9 mouse cellular contexts compared by ENCODE assay signal in genomic region chr8:11477178-11477553, GRCm38 (mm10). TPM values are rescaled to one million over a fixed set of nuclear protein-coding genes. Genes with fewer than 3 reads are reported as not detected.
A peak's percentile ranks its signal among the peaks of the same experiment; 100 is the strongest.
DNase-seq lines count a peak whose midpoint lies in the region; ATAC-seq and TF ChIP-seq lines count a peak whose summit lies in the region.
"Had no signal": no experiment of that assay in that cellular context is flagged by ENCODE, and none has a peak within 500 bp of the region (broad histone marks: within the 10 kb centered on the region; RNA-seq: fewer than 3 reads in every experiment).

No protein-coding gene starts in this region.

- peak overlapping the region; percentile 77 for H3K27ac ChIP-seq in heart, embryonic 11.5 days (ENCODE audit: low read depth, low read length)
- no peak overlapping the region for H3K27ac ChIP-seq in hindbrain, embryonic 11.5 days (ENCODE audit: low read depth, low read length)

- no peaks in the 10 kb centered on the region for H3K36me3 ChIP-seq in heart, embryonic 11.5 days (ENCODE audit: control insufficient read depth, insufficient read depth, low read length)
- no peaks in the 10 kb centered on the region for H3K36me3 ChIP-seq in E14TG2a.4 (ENCODE audit: insufficient read depth, low read length)
- no peaks in the 10 kb centered on the region for H3K36me3 ChIP-seq in hindbrain, embryonic 11.5 days (ENCODE audit: control insufficient read depth, insufficient read depth, low read length)
- H3K36me3 ChIP-seq in megakaryocyte, embryonic 14.5 days (replicated peaks; ENCODE audit: low read length), result no peaks in the 10 kb centered on the region

- ATAC-seq in heart, embryonic 11.5 days (replicated peaks; ENCODE audit: insufficient number of reproducible peaks, low FRiP score, low TSS enrichment), result no peak
- no peak for ATAC-seq in hindbrain, embryonic 11.5 days (ENCODE audit: low FRiP score)

- H3K9ac ChIP-seq in heart, embryonic 11.5 days (ENCODE audit: low read depth, low read length), result peak overlapping the region; percentile 77
- no peak overlapping the region for H3K9ac ChIP-seq in hindbrain, embryonic 11.5 days (ENCODE audit: low read depth, low read length)

- H3K9me3 ChIP-seq in heart, embryonic 11.5 days (replicated peaks; ENCODE audit: control insufficient read depth, low read length), result no peaks in the 10 kb centered on the region
- no peaks in the 10 kb centered on the region for H3K9me3 ChIP-seq in E14TG2a.4 (ENCODE audit: low read length)
- no peaks in the 10 kb centered on the region for H3K9me3 ChIP-seq in hindbrain, embryonic 11.5 days (ENCODE audit: control insufficient read depth, low read length)
- no peaks in the 10 kb centered on the region for H3K9me3 ChIP-seq in megakaryocyte, embryonic 14.5 days

- DNase-seq in heart, postnatal 25 days (ENCODE audit: low spot score), result no peak
- no peak for DNase-seq in hindbrain, embryonic 11.5 days (ENCODE audit: low spot score)
- no peak for DNase-seq in thymus, postnatal 14 days
- no peak for DNase-seq in thymus, postnatal 36 days
- no peak for DNase-seq in thymus, postnatal 10 days (ENCODE audit: low spot score in 2 of 2)
- DNase-seq: layer of hippocampus, postnatal 36 days had no signal

- peaks cover 31% of the 10 kb centered on the region for H3K4me1 ChIP-seq in heart, embryonic 11.5 days (ENCODE audit: control insufficient read depth, insufficient read depth, low read length)
- peaks cover 64% of the 10 kb centered on the region for H3K4me1 ChIP-seq in E14TG2a.4 (replicated peaks; ENCODE audit: low read depth, low read length)
- H3K4me1 ChIP-seq in hindbrain, embryonic 11.5 days (replicated peaks; ENCODE audit: control insufficient read depth, insufficient read depth, low read length), result peaks cover 6% of the 10 kb centered on the region
- H3K4me1 ChIP-seq in megakaryocyte, embryonic 14.5 days, result peaks cover 65% of the 10 kb centered on the region

- peaks cover 37% of the 10 kb centered on the region for H3K27me3 ChIP-seq in heart, embryonic 11.5 days (ENCODE audit: control insufficient read depth, insufficient read depth, low read length)
- H3K27me3 ChIP-seq in E14TG2a.4 (ENCODE audit: insufficient read depth, low read length), result peaks cover 89% of the 10 kb centered on the region
- H3K27me3 ChIP-seq in hindbrain, embryonic 11.5 days (ENCODE audit: control insufficient read depth, insufficient read depth, low read length), result peaks cover 61% of the 10 kb centered on the region
- H3K27me3 ChIP-seq in megakaryocyte, embryonic 14.5 days (replicated peaks), result peaks cover 86% of the 10 kb centered on the region

- intact Hi-C loops in heart, postnatal 25 days (cut with DNase I), result no loop called here

- H3K4me3 ChIP-seq in heart, embryonic 11.5 days (ENCODE audit: low read depth, low read length), result peak overlapping the region; percentile 70
- peak overlapping the region; percentile 20; the same call in 1 of the 2 replicates for H3K4me3 ChIP-seq in E14TG2a.4 (replicated peaks; ENCODE audit: low read length)
- no peak overlapping the region for H3K4me3 ChIP-seq in hindbrain, embryonic 11.5 days (ENCODE audit: low read depth, low read length)
- H3K4me3 ChIP-seq in megakaryocyte, embryonic 14.5 days (replicated peaks), result peak overlapping the region; percentile 97

- TF ChIP-seq CTCF in E14TG2a.4 (conservative IDR thresholded peaks at IDR 0.05; ENCODE audit: low read length), result no peak

- peak overlapping the region; percentile 98 for H3K4me2 ChIP-seq in heart, embryonic 11.5 days
- peak overlapping the region; percentile 28 for H3K4me2 ChIP-seq in hindbrain, embryonic 11.5 days (replicated peaks; ENCODE audit: low read depth, low read length)

- 5% methylated on average over 9 of the region's 9 CpGs for WGBS in heart, embryonic 11.5 days (ENCODE audit: insufficient replicate concordance)
- 5% methylated on average over 9 of the region's 9 CpGs for WGBS in hindbrain, embryonic 11.5 days

RNA-seq across cellular contexts. Expression of gene Rab20, which starts 1.3 kb away (rescaled TPM):
- 20.9 and 25.4 TPM in 2 replicates for polyA plus RNA-seq in heart, embryonic 11.5 days (2014; fragmentation: Nextera tagmentation; extraction: Ambion mirVana)
- 10 to 100 TPM; 24.3 to 27.3 TPM for total RNA-seq in heart, postnatal 25 days (2021)
- 0.83 and 1.3 TPM in 2 replicates for polyA plus RNA-seq in hindbrain, embryonic 11.5 days (2014; fragmentation: Nextera tagmentation; extraction: Ambion mirVana)
- 13.3 TPM in 1 of 2 replicates, not detected in the other for polyA plus RNA-seq in megakaryocyte, embryonic 14.5 days (2012; ENCODE audit: insufficient read depth, low replicate concordance)

RNA-seq across cellular contexts. Expression of gene Naxd, which starts 20.1 kb away (rescaled TPM):
- polyA plus RNA-seq in heart, embryonic 11.5 days (2014; fragmentation: Nextera tagmentation; extraction: Ambion mirVana), result 72.0 and 75.8 TPM in 2 replicates
- total RNA-seq in heart, postnatal 25 days (2021), result 10 to 100 TPM; 32.7 to 36.8 TPM
- polyA plus RNA-seq in hindbrain, embryonic 11.5 days (2014; fragmentation: Nextera tagmentation; extraction: Ambion mirVana), result 105 and 108 TPM in 2 replicates
- 49.5 and 114 TPM in 2 replicates for polyA plus RNA-seq in megakaryocyte, embryonic 14.5 days (2012; ENCODE audit: insufficient read depth, low replicate concordance)
